Mouse (Mus musculus): ENCODE results near the gene BC035044. TPM values are rescaled to one million over a fixed set of nuclear protein-coding genes. Genes with fewer than 3 reads are reported as not detected.
"Not testable (repeated sequence)": the region's sequence is repeated elsewhere in the genome, so short reads cannot be mapped to it uniquely, and the experiment has no call there.

BC035044 gene
- total RNA-seq (2014; rRNA removed): 0.38 and 0.54 TPM in 2 replicates
- polyA plus RNA-seq (2015; fragmentation: Nextera tagmentation; extraction: Ambion mirVana): 0.36 and 0.41 TPM in 2 replicates

GRCm38 (mm10) chr6:128890948-128891355 lies at the start of gene BC035044:
Gene BC035044 (minus strand): TSS chr6:128891126.
- DNase-seq: no peak
- no peaks in the 10 kb centered on the region for H3K27me3 ChIP-seq (ENCODE audit: insufficient read depth, low read length)
- 77% methylated on average over 2 of the region's 2 CpGs for WGBS
- no peaks in the 10 kb centered on the region for H3K9me3 ChIP-seq (ENCODE audit: low read length)
- TF ChIP-seq CTCF (IDR thresholded peaks at IDR 0.05; ENCODE audit: low read depth): no peak
- H3K4me2 ChIP-seq (ENCODE audit: low read depth): no peak within 1 kb of the TSS
- H3K9ac ChIP-seq: no peak within 1 kb of the TSS
- H3K4me1 ChIP-seq (ENCODE audit: insufficient read depth): no peaks in the 10 kb centered on the region
- no peaks in the 10 kb centered on the region for H3K36me3 ChIP-seq (ENCODE audit: insufficient read depth)
- H3K27ac ChIP-seq (ENCODE audit: low read depth, low read length): no peak within 1 kb of the TSS
- no peak within 1 kb of the TSS for H3K4me3 ChIP-seq (ENCODE audit: low read depth, low read length)
- ATAC-seq: no peak

GRCm38 (mm10) chr6:128935889-128936665 lies 45.2 kb upstream of the BC035044 start:
- H3K4me3 ChIP-seq (ENCODE audit: low read depth, low read length); H3K9me3 ChIP-seq (ENCODE audit: low read length); H3K4me1 ChIP-seq (ENCODE audit: insufficient read depth); H3K27ac ChIP-seq (ENCODE audit: low read depth, low read length); H3K27me3 ChIP-seq (ENCODE audit: insufficient read depth, low read length); H3K36me3 ChIP-seq (ENCODE audit: insufficient read depth); H3K4me2 ChIP-seq (ENCODE audit: low read depth); DNase-seq; H3K9ac ChIP-seq; ATAC-seq: not testable (repeated sequence)
- 92% methylated on average over 4 of the region's 13 CpGs for WGBS

- H3K27ac ChIP-seq (ENCODE audit: low read depth, low read length); H3K4me2 ChIP-seq (ENCODE audit: low read depth); H3K4me3 ChIP-seq (ENCODE audit: low read depth, low read length); H3K9ac ChIP-seq; ATAC-seq; DNase-seq; H3K36me3 ChIP-seq (ENCODE audit: insufficient read depth); H3K27me3 ChIP-seq (ENCODE audit: insufficient read depth, low read length); H3K4me1 ChIP-seq (ENCODE audit: insufficient read depth); H3K9me3 ChIP-seq (ENCODE audit: low read length): not testable (repeated sequence)
- 84% methylated on average over 4 of the region's 4 CpGs for WGBS
Observed at GRCm38 (mm10) chr6:128934081-128934480, 43.2 kb upstream of the BC035044 start, which contains the start of gene Clec2g. Gene Clec2g (plus strand): TSS chr6:128934381.

DNA sequence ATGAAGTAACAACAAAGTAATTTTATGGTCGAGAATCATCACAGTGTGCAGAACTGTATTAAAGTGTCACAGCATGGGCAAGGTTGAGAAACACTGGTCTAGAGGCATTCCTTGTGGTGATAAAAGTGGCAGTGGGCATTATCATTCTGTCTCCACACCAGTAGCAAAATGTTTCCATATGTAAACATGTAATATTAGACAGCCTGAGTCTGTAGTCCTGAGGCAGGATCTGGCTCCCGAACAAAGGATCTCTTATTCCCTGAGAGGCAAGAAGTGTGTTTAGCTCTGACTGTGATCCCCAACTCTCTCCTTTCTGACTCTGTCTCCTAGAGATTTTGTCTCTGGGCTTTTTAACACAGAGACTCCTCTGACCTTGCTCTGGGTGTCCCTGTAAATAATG lies 42.1 kb upstream of the BC035044 start:
- no peak overlapping the region for H3K4me2 ChIP-seq (ENCODE audit: low read depth)
- no peaks in the 10 kb centered on the region for H3K9me3 ChIP-seq (ENCODE audit: low read length)

GRCm38 (mm10) chr6:128917322-128917721 lies 26.4 kb upstream of the BC035044 start:
- no peak overlapping the region for H3K9ac ChIP-seq
- H3K27me3 ChIP-seq (ENCODE audit: insufficient read depth, low read length): no peaks in the 10 kb centered on the region
- 86% methylated on average over 2 of the region's 2 CpGs for WGBS
- ATAC-seq (no peak), DNase-seq (no peak)
- H3K4me2 ChIP-seq (ENCODE audit: low read depth): no peak overlapping the region
- no peak overlapping the region for H3K27ac ChIP-seq (ENCODE audit: low read depth, low read length)
- H3K36me3 ChIP-seq (ENCODE audit: insufficient read depth): no peaks in the 10 kb centered on the region
- TF ChIP-seq CTCF (IDR thresholded peaks at IDR 0.05; ENCODE audit: low read depth): no peak
- H3K9me3 ChIP-seq (ENCODE audit: low read length): no peaks in the 10 kb centered on the region
- H3K4me1 ChIP-seq (ENCODE audit: insufficient read depth): no peaks in the 10 kb centered on the region
- H3K4me3 ChIP-seq (ENCODE audit: low read depth, low read length): no peak overlapping the region

More for the DNA sequence above, 42.1 kb upstream of the BC035044 start:
- Histone ChIP-seq H3K27ac (ENCODE audit: low read depth, low read length) (no peak overlapping the region), H3K36me3 (ENCODE audit: insufficient read depth) (no peaks in the 10 kb centered on the region), H3K27me3 (ENCODE audit: insufficient read depth, low read length) (no peaks in the 10 kb centered on the region), H3K4me3 (ENCODE audit: low read depth, low read length) (no peak overlapping the region), H3K4me1 (ENCODE audit: insufficient read depth) (no peaks in the 10 kb centered on the region), H3K9ac (no peak overlapping the region)
- no peak for DNase-seq
- no peak for ATAC-seq
- 76% methylated on average over 2 of the region's 2 CpGs for WGBS
- TF ChIP-seq CTCF (IDR thresholded peaks at IDR 0.05; ENCODE audit: low read depth): no peak

DNA sequence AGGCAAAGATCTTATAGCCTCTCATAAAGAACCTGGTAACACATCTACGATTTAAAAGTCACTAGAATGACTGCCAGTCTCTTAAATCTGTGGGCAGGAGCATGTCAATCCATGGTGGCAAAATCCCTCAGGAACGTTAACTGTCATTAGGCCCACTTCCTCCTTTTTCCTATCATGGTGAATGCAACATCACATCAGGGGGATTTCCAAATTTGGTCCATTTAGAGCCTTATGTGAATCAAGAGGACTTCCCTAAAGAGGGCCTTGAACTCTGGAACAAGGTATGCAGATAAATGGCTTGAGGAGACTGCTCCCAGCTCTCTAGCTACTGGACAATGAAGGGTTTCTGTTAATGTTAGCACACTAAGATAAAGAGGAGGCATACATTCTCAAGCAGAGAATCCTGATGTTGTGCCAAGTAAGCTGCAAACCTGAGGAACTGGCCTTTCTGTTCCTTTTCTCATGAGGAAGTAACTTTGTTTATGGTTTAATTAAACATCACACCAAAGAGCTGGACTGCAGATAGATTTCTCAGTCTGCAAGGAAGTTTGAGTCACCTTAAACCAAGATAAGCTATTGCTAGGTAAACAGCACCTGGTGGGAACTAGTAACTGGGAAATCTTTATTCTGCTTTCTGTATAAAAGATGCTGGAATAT lies 22.8 kb upstream of the BC035044 start:
- Histone ChIP-seq H3K9me3 (ENCODE audit: low read length) (no peaks in the 10 kb centered on the region), H3K9ac (no peak overlapping the region), H3K4me1 (ENCODE audit: insufficient read depth) (no peaks in the 10 kb centered on the region), H3K36me3 (ENCODE audit: insufficient read depth) (no peaks in the 10 kb centered on the region), H3K27me3 (ENCODE audit: insufficient read depth, low read length) (no peaks in the 10 kb centered on the region), H3K4me3 (ENCODE audit: low read depth, low read length) (no peak overlapping the region), H3K4me2 (ENCODE audit: low read depth) (no peak overlapping the region), H3K27ac (ENCODE audit: low read depth, low read length) (no peak overlapping the region)
- DNase-seq (no peak), ATAC-seq (no peak)
- WGBS: 90% methylated on average over 2 of the region's 2 CpGs
- TF ChIP-seq CTCF (IDR thresholded peaks at IDR 0.05; ENCODE audit: low read depth): no peak

DNA sequence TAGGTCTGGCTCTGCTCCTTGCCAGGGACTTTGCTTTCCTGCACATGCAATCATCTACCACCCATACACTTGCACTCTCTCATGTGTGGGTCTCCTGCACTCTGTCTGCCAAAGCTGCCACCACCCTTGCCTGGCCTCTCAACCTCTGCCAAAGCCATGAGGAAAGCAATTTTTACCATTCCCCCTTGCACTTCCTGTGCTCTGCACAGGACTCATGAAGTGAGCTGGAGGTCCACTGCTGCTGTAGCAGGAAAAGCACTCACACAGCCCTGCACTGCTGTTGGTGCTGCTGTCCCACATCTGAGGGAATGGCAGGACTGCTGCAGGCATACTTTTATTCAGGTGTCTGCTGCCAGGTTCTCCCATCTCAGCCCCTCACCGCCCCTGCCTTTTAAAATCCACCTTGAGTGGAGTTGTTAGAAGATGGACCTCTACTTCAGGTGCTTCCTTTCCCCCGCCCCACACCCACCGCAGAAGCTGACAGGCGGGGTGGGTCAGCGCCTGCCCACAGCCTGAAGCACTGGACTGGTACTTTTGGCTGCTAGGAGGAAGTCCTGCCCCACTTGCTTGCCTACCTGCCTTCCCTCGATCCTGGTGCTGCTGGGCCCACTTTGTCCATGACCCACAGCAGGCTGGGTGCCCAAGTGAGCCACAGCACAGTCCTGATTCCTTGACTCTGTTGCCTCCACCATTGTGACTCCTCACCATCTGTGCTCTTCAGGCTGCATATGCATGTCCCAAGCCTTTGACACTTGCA lies 10.0 kb upstream of the BC035044 start:
- 93% methylated on average over 6 of the region's 6 CpGs for WGBS
- not testable (repeated sequence) for H3K9me3 ChIP-seq (ENCODE audit: low read length); H3K36me3 ChIP-seq (ENCODE audit: insufficient read depth); H3K27ac ChIP-seq (ENCODE audit: low read depth, low read length); H3K4me2 ChIP-seq (ENCODE audit: low read depth); H3K27me3 ChIP-seq (ENCODE audit: insufficient read depth, low read length); H3K9ac ChIP-seq; H3K4me1 ChIP-seq (ENCODE audit: insufficient read depth); H3K4me3 ChIP-seq (ENCODE audit: low read depth, low read length); DNase-seq; ATAC-seq

Data from forebrain, postnatal 0 days (tissue).